Mouse (Mus musculus) adrenal gland, adult 2 months (tissue): ENCODE results near the gene Dock6. TPM values are rescaled to one million over a fixed set of nuclear protein-coding genes. Genes with fewer than 3 reads are reported as not detected.
"Not testable (repeated sequence)": the region's sequence is repeated elsewhere in the genome, so short reads cannot be mapped to it uniquely, and the experiment has no call there.

Experiments used
- DNase-seq: peaks from one replicate; pipeline ENCODE4 v3.0.0; 2021
- long read RNA-seq: library from polyadenylated mRNA; stranded (forward); transcript quantifications from one replicate; pipeline ENCODE4 v2.0.0, GENCODE M21; 2021
- polyA plus RNA-seq: library from polyadenylated mRNA; depleted of rRNA; stranded (reverse); fragments of >200 nt; gene quantifications from 2 replicates; pipeline ENCODE4 v1.2.3, GENCODE M21; 2012; rRNA removed
- total RNA-seq, 2 experiments: library from RNA; stranded (reverse); gene quantifications; 2 replicates each; pipeline ENCODE4 v1.2.3; 2021

The Dock6 gene
- total RNA-seq (10 to 100 TPM; 32.9 to 37.0 TPM), polyA plus RNA-seq (76.6 and 91.2 TPM in 2 replicates)
- long read RNA-seq, partial matches to known transcripts, result 1 of 4 reads
- long read RNA-seq, other reads (novel, unspliced or antisense), result 3 of 4 reads

- DNase-seq, result peak; percentile 93
Measured at GRCm38 (mm10) chr9:21852128-21853091, at the start of gene Dock6. Dock6 (minus strand) TSS chr9:21852635.

DNA sequence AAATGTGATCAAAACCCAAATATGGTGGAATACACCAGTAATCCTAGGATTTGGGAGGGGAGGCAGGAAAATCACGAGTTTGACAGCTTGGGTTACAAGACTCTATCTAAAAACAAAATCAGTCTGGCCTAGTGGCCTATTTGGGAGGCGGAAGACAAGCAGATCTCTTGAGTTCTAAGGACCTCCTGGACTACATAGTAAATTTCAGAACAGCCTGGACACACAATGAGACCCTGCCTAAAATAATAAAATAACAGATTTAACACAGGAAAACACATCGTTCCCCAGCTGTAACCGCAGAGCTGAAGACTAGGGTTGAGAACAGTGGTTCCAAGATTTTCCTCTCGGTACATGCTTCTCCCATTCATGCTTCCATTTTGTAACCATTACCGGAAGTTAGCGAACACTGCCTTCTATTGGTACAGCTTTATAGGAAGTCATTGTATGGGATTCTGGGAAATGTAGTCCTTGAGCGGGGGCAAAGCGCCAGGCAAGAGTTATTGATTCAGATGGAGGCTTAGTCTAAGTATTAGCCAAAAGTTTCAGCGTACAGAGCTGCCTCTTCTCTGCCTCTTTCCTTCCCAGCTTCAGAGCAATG is 48.9 kb upstream of the Dock6 start:
- peak; percentile 70 for DNase-seq

GRCm38 (mm10) chr9:21889229-21889628 is 36.8 kb upstream of the Dock6 start:
- no peak for DNase-seq

DNA sequence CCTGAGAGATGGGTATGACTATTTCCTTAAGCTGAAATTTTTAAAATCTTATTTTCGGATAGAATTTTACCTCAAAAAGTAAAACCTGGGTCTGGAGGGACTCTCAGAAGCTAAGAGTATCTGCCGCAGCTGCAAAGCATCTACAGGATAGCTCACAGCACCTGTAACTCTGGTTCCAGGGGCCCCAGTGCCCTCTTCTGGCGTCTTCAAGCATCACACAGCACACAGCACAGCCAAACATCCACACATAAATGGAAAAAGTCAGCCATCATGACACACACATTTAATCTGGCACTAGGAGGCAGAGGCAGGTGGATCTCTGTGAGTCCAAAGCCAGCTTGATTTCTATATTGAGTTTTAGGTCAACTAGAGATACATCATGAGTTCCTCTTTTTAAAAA is 24.2 kb upstream of the Dock6 start:
- no peak for DNase-seq

DNA sequence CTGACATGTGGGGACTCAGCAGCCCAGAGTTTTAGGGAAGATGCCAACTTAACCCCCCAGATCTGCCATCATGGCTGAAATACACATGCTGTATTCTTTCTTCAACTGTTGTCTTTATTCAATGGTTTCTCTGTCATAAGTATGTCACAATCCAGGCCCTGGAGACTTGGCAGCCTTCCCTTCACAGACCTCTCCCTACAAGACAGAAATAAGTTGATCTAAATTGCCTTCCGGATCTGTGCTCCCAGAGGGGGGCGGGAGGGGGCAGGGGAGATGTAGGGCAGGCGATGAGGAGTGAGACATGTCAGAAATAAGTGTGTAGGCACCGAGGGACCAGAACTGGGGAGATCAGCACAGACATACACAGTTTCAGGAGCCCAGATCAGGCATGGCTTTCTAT is 19.8 kb upstream of the Dock6 start:
- DNase-seq, result no peak

DNA sequence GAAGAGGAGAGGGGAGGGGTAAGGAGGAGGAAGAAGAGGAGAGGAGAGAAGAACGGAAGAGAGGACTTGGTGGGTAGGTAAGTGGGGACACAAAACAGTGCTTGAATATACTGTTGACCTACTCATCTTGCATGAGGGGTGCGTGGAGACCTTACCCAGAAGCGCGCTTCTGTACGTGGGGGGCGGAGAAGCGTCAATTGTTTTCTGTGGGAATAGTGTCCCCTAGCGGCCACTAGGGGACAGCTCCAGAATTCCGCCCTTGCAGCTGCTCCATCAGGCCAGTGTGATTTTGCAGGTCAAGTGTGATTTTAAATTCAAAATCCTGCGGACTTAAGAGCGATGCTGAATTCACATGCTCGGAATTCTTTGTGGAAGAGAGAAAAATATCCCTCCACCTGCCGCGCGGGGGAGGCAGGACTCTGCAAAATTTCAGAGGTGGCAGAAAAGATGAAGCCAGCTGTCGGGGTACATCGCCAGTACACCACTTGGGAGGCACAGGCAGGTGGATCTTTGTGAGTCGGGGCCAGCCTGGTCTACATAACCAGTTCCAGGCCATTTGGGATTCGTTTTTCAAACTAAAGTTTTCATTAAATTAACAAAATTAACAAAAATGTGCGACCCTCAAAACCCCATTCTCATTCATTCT is 18.6 kb upstream of the Dock6 start:
- DNase-seq, result no peak

- DNase-seq, result peak; percentile 77
Measured at GRCm38 (mm10) chr9:21869290-21869689, 16.9 kb upstream of the Dock6 start.

DNA sequence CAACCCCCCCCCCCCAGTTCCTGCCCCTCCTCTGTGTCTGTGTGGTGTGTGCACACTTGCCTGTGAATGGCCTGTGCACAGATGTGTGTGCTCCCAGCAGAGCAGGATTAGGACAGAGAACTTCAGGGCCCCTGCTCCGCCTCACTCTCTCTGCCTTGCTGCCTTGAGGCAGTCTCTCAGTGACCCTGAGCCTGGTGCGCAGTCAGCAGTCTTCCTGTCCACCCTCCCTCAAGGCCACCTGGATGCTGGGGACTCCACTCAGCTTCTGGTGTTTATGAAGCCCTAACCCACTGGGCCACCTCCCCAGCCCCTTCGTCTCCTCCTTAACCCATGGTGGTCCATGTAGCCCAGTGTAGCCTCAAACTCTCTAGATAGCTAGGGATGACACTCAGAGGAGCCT is 15.3 kb upstream of the Dock6 start:
- DNase-seq, result peak; percentile 65

GRCm38 (mm10) chr9:21866641-21867040 is 14.2 kb upstream of the Dock6 start:
- no peak for DNase-seq

DNA sequence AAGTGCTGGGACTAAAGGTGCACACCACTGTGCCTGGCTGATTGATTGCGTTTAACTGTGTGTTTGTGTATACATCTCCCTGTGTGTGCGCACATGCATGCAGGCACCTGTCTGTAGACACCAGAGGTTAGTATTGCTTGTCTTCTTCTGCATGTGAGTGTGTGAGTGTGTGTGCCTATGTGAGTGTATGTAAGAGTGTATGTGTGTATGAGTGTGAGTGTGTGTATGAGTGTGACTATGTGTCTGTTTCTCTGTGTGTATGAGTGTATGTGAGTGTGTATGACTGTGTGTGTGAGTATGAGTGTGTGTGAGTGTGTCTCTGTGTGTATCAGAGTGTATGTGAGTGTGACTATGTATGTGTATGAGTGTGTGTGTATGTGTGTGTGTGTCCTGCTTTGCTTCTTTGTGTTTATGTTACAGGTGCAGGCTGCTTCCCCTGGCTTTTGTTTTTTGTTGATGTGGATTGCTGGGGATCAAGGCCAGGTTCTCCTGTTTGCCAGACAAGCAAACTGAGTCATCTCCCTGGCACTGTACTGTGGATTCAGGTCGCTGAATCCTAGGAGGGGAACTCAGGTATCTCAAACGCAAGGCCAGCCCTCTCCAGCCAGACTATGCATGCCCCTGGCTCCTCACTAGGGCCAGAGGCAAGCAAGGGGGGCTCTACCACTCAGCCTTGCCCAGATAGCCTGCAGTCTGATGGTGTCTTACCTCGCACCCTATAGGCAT is 13.4 kb upstream of the Dock6 start:
- DNase-seq, result peak; percentile 67

GRCm38 (mm10) chr9:21862181-21862580 is 9.7 kb upstream of the Dock6 start:
- DNase-seq, result no peak

DNA sequence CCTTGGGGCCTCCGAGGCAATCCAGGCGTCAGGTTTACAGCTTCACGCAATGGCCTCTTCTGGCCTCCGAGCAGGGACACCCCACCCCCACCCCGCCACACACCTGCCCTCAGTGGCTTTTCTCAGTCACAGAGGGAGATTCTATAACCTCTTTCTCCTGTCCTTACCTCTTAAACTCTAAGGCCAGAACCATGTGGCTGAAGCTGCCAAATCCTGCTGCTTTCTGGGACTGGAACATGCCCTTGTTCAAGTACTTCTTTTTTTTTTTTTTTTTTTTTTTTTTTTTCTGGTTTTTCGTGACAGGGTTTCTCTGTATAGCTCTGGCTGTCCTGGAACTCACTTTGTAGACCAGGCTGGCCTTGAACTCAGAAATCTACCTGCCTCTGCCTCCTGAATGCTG is 7.9 kb upstream of the Dock6 start:
- DNase-seq, result not testable (repeated sequence)

DNA sequence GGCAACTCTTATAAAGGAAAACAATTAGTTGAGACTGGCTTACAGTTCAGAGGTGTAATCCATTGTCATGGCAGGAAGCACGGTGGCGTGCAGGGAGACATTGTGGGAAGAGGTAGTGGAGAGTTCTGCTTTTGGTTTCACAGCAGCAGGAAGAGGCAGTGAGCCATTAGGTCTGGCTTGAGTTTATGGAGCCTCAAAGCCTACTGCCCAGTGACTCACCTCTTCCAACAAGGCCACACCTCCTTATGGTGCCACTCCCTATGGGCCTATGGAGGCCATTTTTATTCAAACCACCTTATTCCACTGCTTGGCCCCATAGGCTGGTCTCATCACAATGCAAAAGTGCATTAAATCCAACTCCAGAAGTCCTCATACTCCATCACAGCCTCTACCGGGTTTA is 7.2 kb upstream of the Dock6 start:
- DNase-seq, result no peak

DNA sequence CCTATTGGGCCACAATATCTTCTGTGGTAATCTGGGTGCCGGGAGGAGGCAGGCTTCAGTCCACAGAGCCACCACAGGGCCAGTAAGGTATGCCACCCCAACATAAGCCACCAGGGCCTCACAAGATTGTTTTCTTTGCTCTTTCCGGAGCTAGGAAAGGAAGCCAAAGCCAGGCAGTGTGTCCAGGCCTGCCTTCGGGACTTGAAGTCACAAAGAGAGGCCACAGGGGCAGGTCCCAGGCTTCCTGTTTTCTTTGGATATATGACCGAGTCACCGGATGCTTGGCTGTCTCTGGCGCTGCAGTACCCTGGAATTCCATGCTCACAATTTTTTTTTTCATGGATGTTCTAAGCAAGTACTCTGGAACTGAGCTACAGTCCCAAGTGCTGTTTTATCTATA is 5.6 kb upstream of the Dock6 start:
- DNase-seq, result peak; percentile 78

- DNase-seq, result no peak
Measured at GRCm38 (mm10) chr9:21857501-21857900, 5.1 kb upstream of the Dock6 start.

DNA sequence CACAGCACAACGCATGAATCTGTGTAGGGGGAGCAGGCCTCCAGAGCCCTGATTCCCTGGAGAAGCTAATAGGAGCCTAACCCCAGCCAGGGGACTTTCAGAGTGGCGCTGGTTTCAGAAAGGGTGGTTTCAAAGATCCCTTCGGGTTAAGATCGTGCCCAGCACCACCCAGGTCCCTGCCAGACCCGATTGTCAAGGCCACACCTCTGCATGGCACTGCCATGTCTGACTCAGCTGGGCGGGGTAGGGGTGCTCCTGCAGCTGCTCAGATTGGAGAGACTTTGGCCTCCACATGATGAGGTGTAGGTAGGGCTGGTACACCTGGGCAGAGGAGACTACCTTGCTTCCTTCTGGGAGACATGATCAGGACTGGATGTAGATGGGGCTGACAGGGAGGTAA is 2.5 kb upstream of the Dock6 start:
- peak; percentile 77 for DNase-seq

DNA sequence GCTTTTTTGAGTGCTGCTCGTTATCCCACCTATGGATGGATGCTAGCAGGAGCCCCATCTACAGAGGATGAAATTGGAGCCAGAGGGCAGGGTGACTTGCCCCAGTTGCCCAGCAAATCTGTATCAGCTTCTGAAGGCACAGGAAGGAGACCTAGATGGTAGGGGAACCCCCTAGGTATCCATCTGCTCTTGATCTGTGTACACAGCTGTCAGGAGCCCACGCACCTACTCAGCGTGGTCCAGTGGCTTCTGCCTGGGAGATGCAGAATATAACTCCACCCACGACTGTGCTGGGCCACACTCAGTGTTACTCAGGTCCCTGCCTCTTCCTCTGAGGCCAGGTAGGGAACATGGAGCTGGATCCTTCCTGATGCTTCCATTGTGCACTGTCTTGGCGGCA is 1.5 kb upstream of the Dock6 start:
- no peak for DNase-seq

DNA sequence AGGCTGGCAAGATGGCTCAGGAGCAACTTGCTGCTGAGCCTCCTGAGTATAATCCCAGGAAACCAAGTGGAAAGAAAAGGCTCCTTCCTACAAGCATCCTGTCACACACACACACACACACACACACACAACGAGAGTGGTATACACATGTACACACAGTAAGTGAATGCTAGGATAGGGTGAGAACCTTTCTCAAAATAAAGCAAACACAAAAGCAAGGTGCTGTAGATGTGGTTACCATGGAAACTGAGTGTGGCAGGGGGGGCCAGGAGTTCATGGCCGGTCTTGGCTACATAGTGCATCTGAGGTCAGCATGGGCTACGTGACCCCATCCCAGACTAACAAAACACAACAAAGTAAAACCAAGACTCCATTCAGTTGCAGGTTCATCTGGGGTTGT is 1.4 kb downstream of the Dock6 start:
- DNase-seq, result no peak

DNA sequence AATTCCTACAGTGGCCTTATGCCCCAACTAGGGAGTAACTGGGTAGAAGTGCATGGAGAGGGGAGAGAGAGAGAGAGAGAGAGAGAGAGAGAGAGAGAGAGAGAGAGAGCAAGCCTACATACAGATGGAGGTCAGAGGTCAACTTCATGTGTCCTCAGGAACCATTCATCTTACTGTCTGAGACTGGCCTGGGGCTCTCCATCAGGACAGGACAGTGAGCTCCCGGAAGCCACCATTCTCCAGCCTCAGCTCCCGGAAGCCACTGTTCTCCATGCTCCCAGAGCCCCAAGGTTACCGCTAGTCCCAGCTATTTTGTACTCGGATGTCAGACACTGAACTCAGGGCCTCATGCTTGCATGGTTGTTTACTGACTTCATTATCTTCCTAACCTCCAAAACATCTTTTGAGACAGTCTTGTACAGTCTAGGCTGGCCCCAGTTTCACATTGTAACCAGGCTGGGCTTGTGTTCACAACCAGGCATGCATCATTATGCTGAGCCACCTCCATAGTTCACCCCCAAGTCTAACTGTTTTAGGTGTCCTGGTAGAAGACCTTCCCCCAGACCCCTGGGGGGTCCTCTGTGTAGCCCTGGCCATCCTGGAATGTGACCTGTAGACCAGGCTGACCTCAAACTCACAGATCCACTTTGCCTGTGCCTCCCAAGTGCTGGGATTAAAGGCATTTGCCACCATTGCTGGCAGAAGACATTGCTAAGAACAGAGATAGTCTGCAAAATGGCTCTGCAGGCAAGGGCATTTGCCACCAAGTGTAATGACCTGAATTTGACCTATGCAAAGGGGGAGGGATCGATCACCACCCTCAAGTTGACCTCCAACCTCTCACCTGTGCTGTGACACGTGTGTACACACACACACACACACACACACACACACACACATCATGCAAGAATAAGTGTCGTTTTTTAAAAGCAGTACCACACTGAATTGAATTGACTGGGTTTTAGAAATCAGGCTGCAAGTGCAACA is 2.5 kb downstream of the Dock6 start:
- no peak for DNase-seq

GRCm38 (mm10) chr9:21847926-21848325 is 4.5 kb downstream of the Dock6 start:
- DNase-seq, result no peak

DNA sequence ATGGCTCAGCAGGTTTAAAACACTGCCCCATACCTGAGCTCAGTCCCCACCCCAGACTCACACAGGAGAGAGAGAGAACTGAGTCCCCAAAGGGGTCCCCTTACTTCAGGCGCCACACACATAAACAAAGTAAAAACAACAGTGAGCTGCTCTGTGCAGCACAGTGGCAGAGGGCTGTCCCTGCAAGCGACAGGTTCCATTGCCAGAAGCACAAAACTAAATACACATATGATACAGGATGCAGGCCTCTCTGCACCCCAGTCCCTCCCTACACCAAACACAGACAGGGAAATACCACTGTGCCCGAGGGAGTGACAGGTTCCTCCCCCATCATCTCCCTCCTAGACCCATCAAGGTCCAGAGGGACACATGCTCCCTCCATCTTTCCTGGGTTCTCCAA is 5.0 kb downstream of the Dock6 start:
- DNase-seq, result no peak
